Mouse (Mus musculus): ENCODE results near the gene Zfp507. TPM values are rescaled to one million over a fixed set of nuclear protein-coding genes. Genes with fewer than 3 reads are reported as not detected.

Gene Zfp507
- polyA plus RNA-seq, 1 experiment from 2014 or later, result 15.8 TPM

GRCm38 (mm10) chr7:35821357-35821756 lies 18.6 kb upstream of the Zfp507 start:
- Histone ChIP-seq H3K4me3 (ENCODE audit: low read depth, low read length) (no peak overlapping the region), H3K27me3 (ENCODE audit: control insufficient read depth, insufficient read depth, low read length) (no peaks in the 10 kb centered on the region), H3K36me3 (ENCODE audit: control insufficient read depth, insufficient read depth, low read length) (no peaks in the 10 kb centered on the region), H3K9me3 (ENCODE audit: control insufficient read depth, low read length) (no peaks in the 10 kb centered on the region), H3K9ac (ENCODE audit: low read length) (no peak overlapping the region), H3K4me1 (ENCODE audit: control insufficient read depth, insufficient read depth, low read length) (no peaks in the 10 kb centered on the region), H3K4me2 (ENCODE audit: low read depth) (no peak overlapping the region), H3K27ac (ENCODE audit: low read depth, low read length) (no peak overlapping the region)
- ATAC-seq (ENCODE audit: insufficient read depth, low FRiP score, low TSS enrichment) (no peak), DNase-seq (ENCODE audit: low spot score) (no peak)
- WGBS, result 88% methylated on average over 5 of the region's 5 CpGs

GRCm38 (mm10) chr7:35819486-35819885 lies 16.7 kb upstream of the Zfp507 start:
- H3K27me3 ChIP-seq (ENCODE audit: control insufficient read depth, insufficient read depth, low read length), result no peaks in the 10 kb centered on the region

GRCm38 (mm10) chr7:35814759-35815551 lies 12.2 kb upstream of the Zfp507 start:
- Histone ChIP-seq H3K4me3 (ENCODE audit: low read depth, low read length) (no peak overlapping the region), H3K27ac (ENCODE audit: low read depth, low read length) (no peak overlapping the region), H3K4me1 (ENCODE audit: control insufficient read depth, insufficient read depth, low read length) (no peaks in the 10 kb centered on the region), H3K9me3 (ENCODE audit: control insufficient read depth, low read length) (no peaks in the 10 kb centered on the region), H3K27me3 (ENCODE audit: control insufficient read depth, insufficient read depth, low read length) (no peaks in the 10 kb centered on the region), H3K36me3 (ENCODE audit: control insufficient read depth, insufficient read depth, low read length) (no peaks in the 10 kb centered on the region), H3K4me2 (ENCODE audit: low read depth) (no peak overlapping the region), H3K9ac (ENCODE audit: low read length) (no peak overlapping the region)
- ATAC-seq (ENCODE audit: insufficient read depth, low FRiP score, low TSS enrichment) (no peak), DNase-seq (ENCODE audit: low spot score) (no peak)
- WGBS, result 68% methylated on average over 12 of the region's 12 CpGs

More at GRCm38 (mm10) chr7:35819486-35819885, 16.7 kb upstream of the Zfp507 start:
- Histone ChIP-seq H3K9me3 (ENCODE audit: control insufficient read depth, low read length) (no peaks in the 10 kb centered on the region), H3K4me2 (ENCODE audit: low read depth) (no peak overlapping the region), H3K9ac (ENCODE audit: low read length) (no peak overlapping the region), H3K27ac (ENCODE audit: low read depth, low read length) (no peak overlapping the region), H3K4me3 (ENCODE audit: low read depth, low read length) (no peak overlapping the region), H3K4me1 (ENCODE audit: control insufficient read depth, insufficient read depth, low read length) (no peaks in the 10 kb centered on the region), H3K36me3 (ENCODE audit: control insufficient read depth, insufficient read depth, low read length) (no peaks in the 10 kb centered on the region)
- ATAC-seq (ENCODE audit: insufficient read depth, low FRiP score, low TSS enrichment) (no peak), DNase-seq (ENCODE audit: low spot score) (no peak)
- 80% methylated on average over 4 of the region's 4 CpGs for WGBS

GRCm38 (mm10) chr7:35813306-35813705 lies 10.5 kb upstream of the Zfp507 start:
- H3K4me3 ChIP-seq (ENCODE audit: low read depth, low read length), result no peak overlapping the region
- no peaks in the 10 kb centered on the region for H3K36me3 ChIP-seq (ENCODE audit: control insufficient read depth, insufficient read depth, low read length)
- ATAC-seq (ENCODE audit: insufficient read depth, low FRiP score, low TSS enrichment) (no peak), DNase-seq (ENCODE audit: low spot score) (no peak)
- no peaks in the 10 kb centered on the region for H3K9me3 ChIP-seq (ENCODE audit: control insufficient read depth, low read length)
- no peak overlapping the region for H3K4me2 ChIP-seq (ENCODE audit: low read depth)
- WGBS, result 85% methylated on average over 11 of the region's 11 CpGs
- no peak overlapping the region for H3K9ac ChIP-seq (ENCODE audit: low read length)
- H3K27ac ChIP-seq (ENCODE audit: low read depth, low read length), result no peak overlapping the region
- H3K27me3 ChIP-seq (ENCODE audit: control insufficient read depth, insufficient read depth, low read length), result no peaks in the 10 kb centered on the region
- H3K4me1 ChIP-seq (ENCODE audit: control insufficient read depth, insufficient read depth, low read length), result no peaks in the 10 kb centered on the region

GRCm38 (mm10) chr7:35810736-35811135 lies 7.9 kb upstream of the Zfp507 start:
- no peaks in the 10 kb centered on the region for H3K4me1 ChIP-seq (ENCODE audit: control insufficient read depth, insufficient read depth, low read length)
- WGBS, result 50% methylated on average over 8 of the region's 8 CpGs

GRCm38 (mm10) chr7:35804206-35804605 lies 1.4 kb upstream of the Zfp507 start:
- ATAC-seq (ENCODE audit: insufficient read depth, low FRiP score, low TSS enrichment) (no peak), DNase-seq (ENCODE audit: low spot score) (no peak)
- Histone ChIP-seq H3K27me3 (ENCODE audit: control insufficient read depth, insufficient read depth, low read length) (no peaks in the 10 kb centered on the region), H3K4me1 (ENCODE audit: control insufficient read depth, insufficient read depth, low read length) (peaks cover 5% of the 10 kb centered on the region; the same call in 1 of the 2 replicates), H3K4me2 (ENCODE audit: low read depth) (no peak overlapping the region), H3K36me3 (ENCODE audit: control insufficient read depth, insufficient read depth, low read length) (peaks cover 7% of the 10 kb centered on the region), H3K9ac (ENCODE audit: low read length) (no peak overlapping the region), H3K4me3 (ENCODE audit: low read depth, low read length) (no peak overlapping the region), H3K9me3 (ENCODE audit: control insufficient read depth, low read length) (no peaks in the 10 kb centered on the region), H3K27ac (ENCODE audit: low read depth, low read length) (no peak overlapping the region)
- 77% methylated on average over 10 of the region's 10 CpGs for WGBS

More at GRCm38 (mm10) chr7:35810736-35811135, 7.9 kb upstream of the Zfp507 start:
- no peak for DNase-seq (ENCODE audit: low spot score)
- no peak overlapping the region for H3K4me3 ChIP-seq (ENCODE audit: low read depth, low read length)
- H3K27ac ChIP-seq (ENCODE audit: low read depth, low read length), result no peak overlapping the region
- H3K36me3 ChIP-seq (ENCODE audit: control insufficient read depth, insufficient read depth, low read length), result no peaks in the 10 kb centered on the region
- H3K27me3 ChIP-seq (ENCODE audit: control insufficient read depth, insufficient read depth, low read length), result no peaks in the 10 kb centered on the region
- ATAC-seq (ENCODE audit: insufficient read depth, low FRiP score, low TSS enrichment), result no peak
- no peak overlapping the region for H3K4me2 ChIP-seq (ENCODE audit: low read depth)
- no peaks in the 10 kb centered on the region for H3K9me3 ChIP-seq (ENCODE audit: control insufficient read depth, low read length)
- H3K9ac ChIP-seq (ENCODE audit: low read length), result no peak overlapping the region

GRCm38 (mm10) chr7:35802201-35802905 lies 450 bp downstream of the Zfp507 start:
- ATAC-seq (ENCODE audit: insufficient read depth, low FRiP score, low TSS enrichment) (peak; percentile 85), DNase-seq (ENCODE audit: low spot score) (no peak)
- peak overlapping the region; percentile 98 for H3K9ac ChIP-seq (ENCODE audit: low read length)
- peak overlapping the region; percentile 81 for H3K4me2 ChIP-seq (ENCODE audit: low read depth)
- peak overlapping the region; percentile 87 for H3K4me3 ChIP-seq (ENCODE audit: low read depth, low read length)
- no peaks in the 10 kb centered on the region for H3K9me3 ChIP-seq (ENCODE audit: control insufficient read depth, low read length)
- H3K27ac ChIP-seq (ENCODE audit: low read depth, low read length), result peak overlapping the region; percentile 77
- under 1% methylated on average over 39 of the region's 49 CpGs for WGBS
- H3K36me3 ChIP-seq (ENCODE audit: control insufficient read depth, insufficient read depth, low read length), result peaks cover 10% of the 10 kb centered on the region
- H3K27me3 ChIP-seq (ENCODE audit: control insufficient read depth, insufficient read depth, low read length), result no peaks in the 10 kb centered on the region
- H3K4me1 ChIP-seq (ENCODE audit: control insufficient read depth, insufficient read depth, low read length), result peaks cover 5% of the 10 kb centered on the region; the same call in 1 of the 2 replicates

GRCm38 (mm10) chr7:35796123-35796522 lies 6.7 kb downstream of the Zfp507 start:
- H3K4me2 ChIP-seq (ENCODE audit: low read depth), result no peak overlapping the region
- peaks cover 32% of the 10 kb centered on the region for H3K36me3 ChIP-seq (ENCODE audit: control insufficient read depth, insufficient read depth, low read length)
- no peaks in the 10 kb centered on the region for H3K27me3 ChIP-seq (ENCODE audit: control insufficient read depth, insufficient read depth, low read length)
- H3K4me1 ChIP-seq (ENCODE audit: control insufficient read depth, insufficient read depth, low read length), result peaks cover 3% of the 10 kb centered on the region; the same call in 1 of the 2 replicates
- no peak overlapping the region for H3K27ac ChIP-seq (ENCODE audit: low read depth, low read length)
- ATAC-seq (ENCODE audit: insufficient read depth, low FRiP score, low TSS enrichment) (no peak), DNase-seq (ENCODE audit: low spot score) (no peak)
- H3K4me3 ChIP-seq (ENCODE audit: low read depth, low read length), result no peak overlapping the region
- H3K9me3 ChIP-seq (ENCODE audit: control insufficient read depth, low read length), result no peaks in the 10 kb centered on the region
- H3K9ac ChIP-seq (ENCODE audit: low read length), result no peak overlapping the region
- WGBS, result 89% methylated on average over 7 of the region's 7 CpGs

All from neural tube, embryonic 11.5 days (tissue).